Comparison of ENCODE assay signal across 9 mouse cellular contexts in the genomic region with DNA sequence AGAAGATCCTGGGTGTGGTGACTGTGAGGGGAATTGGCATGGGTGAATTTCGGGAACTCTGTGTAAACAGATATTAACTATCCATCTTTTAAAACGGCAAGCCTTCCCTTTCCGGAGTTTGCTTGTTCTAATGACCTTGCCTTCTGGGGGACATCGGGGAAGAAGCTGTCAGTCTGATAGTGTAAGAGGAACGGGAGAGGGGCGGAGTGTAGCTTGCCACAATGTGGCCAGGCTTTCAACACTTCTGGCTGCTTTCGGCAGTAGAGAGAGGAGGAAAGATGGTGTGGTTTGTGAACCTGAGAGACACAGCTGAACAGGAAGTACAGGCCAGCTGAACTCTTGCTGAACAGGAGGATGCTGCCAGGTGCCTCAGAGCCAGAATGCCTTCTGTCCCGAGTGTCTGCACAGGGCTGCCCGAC. TPM values are rescaled to one million over a fixed set of nuclear protein-coding genes. Genes with fewer than 3 reads are reported as not detected.
DNase-seq lines count a peak whose midpoint lies in the region; ATAC-seq and TF ChIP-seq lines count a peak whose summit lies in the region.
"Had no signal": no experiment of that assay in that cellular context is flagged by ENCODE, and none has a peak within 500 bp of the region (broad histone marks: within the 10 kb centered on the region; RNA-seq: fewer than 3 reads in every experiment).

No protein-coding gene starts in this region.

- peak; percentile 8 for DNase-seq in embryo, embryonic 11 days
- no peak for DNase-seq in embryo, embryonic 10.5 days (ENCODE audit: low spot score)
- peak; percentile 53 for DNase-seq in NIH3T3 (ENCODE audit: low read depth)
- peak; percentile 66 for DNase-seq in liver, postnatal 0 days
- DNase-seq in spleen, postnatal 4 days (ENCODE audit: low spot score in 2 of 2): peak; percentile 46 to 73
- no peak for DNase-seq in left cerebral cortex, adult 8-10 months (ENCODE audit: low spot score in 2 of 2)
- no peak for DNase-seq in cerebellum, postnatal 25 days
- DNase-seq in right cerebral cortex, postnatal 14 days: no peak

- no peaks in the 10 kb centered on the region for H3K36me3 ChIP-seq in liver, postnatal 0 days (replicated peaks; ENCODE audit: insufficient read depth, low read length)

- H3K9ac ChIP-seq in liver, postnatal 0 days (replicated peaks): no peak overlapping the region

- H3K9me3 ChIP-seq in liver, postnatal 0 days (ENCODE audit: low read length): no peaks in the 10 kb centered on the region

- peaks cover 17% of the 10 kb centered on the region for H3K4me1 ChIP-seq in liver, postnatal 0 days (ENCODE audit: insufficient read depth)

- peak; percentile 67 for ATAC-seq in liver, postnatal 0 days
- ATAC-seq: forebrain, embryonic 14.5 days had no signal

- H3K27ac ChIP-seq in liver, postnatal 0 days (ENCODE audit: low read depth): peak overlapping the region; percentile 80

- no peak for TF ChIP-seq CTCF in liver, postnatal 0 days (IDR thresholded peaks at IDR 0.05; ENCODE audit: low read depth)

- 10% methylated on average over 9 of the region's 9 CpGs for WGBS in liver, postnatal 0 days (ENCODE audit: insufficient replicate concordance)

- TF ChIP-seq EP300 in liver, postnatal 0 days (IDR thresholded peaks at IDR 0.05; ENCODE audit: low read depth): 0 out of 2 replicates have a peak, but pooled peaks have one; percentile 25

- peak overlapping the region; percentile 50 for H3K4me2 ChIP-seq in liver, postnatal 0 days (ENCODE audit: low read depth, low read length)

- no peaks in the 10 kb centered on the region for H3K27me3 ChIP-seq in liver, postnatal 0 days (ENCODE audit: insufficient read depth, low read length)

- H3K4me3 ChIP-seq in liver, postnatal 0 days (ENCODE audit: low read depth, low read length): no peak overlapping the region

RNA-seq across cellular contexts. Expression of gene Gm17455, which starts 10.1 kb away (rescaled TPM):
- polyA plus RNA-seq in liver, postnatal 0 days (2015; fragmentation: Nextera tagmentation; extraction: Ambion mirVana): not detected in 2 replicates
- total RNA-seq in left cerebral cortex, adult 8-10 months (2022): 1 to 10 TPM in 1 of 4 experiments, under 1 TPM in 1, not detected in 2; 0.75 to 1.7 TPM

RNA-seq across cellular contexts. Expression of gene Vsir, which starts 42.8 kb away (rescaled TPM):
- 11.4 and 11.9 TPM in 2 replicates for polyA plus RNA-seq in liver, postnatal 0 days (2015; fragmentation: Nextera tagmentation; extraction: Ambion mirVana)
- total RNA-seq in left cerebral cortex, adult 8-10 months (2022): 10 to 100 TPM; 20.2 to 54.7 (median 33.7) TPM

Comparison
In these comparisons a context has a peak if more than half of its experiments do, and no peak if none do; other contexts are left out.
1. DNase-seq: peak in embryo, embryonic 11 days (single experiment), NIH3T3 (single experiment), liver, postnatal 0 days (single experiment) and spleen, postnatal 4 days (2 of 2); none in embryo, embryonic 10.5 days (single experiment), left cerebral cortex, adult 8-10 months (0 of 2), cerebellum, postnatal 25 days (0 of 2) and right cerebral cortex, postnatal 14 days (single experiment).